Mouse (Mus musculus) C2C12 (cell line): Measurements from ENCODE around the gene Smim8.

Source experiments
- CTCF ChIP-seq: IDR thresholded peaks from one replicate; pipeline ENCODE4 v1.5.1; 2011; ENCODE audit not compliant: control insufficient read depth, insufficient read depth, insufficient read length
- FOSL1 ChIP-seq: IDR thresholded peaks from one replicate; pipeline ENCODE4 v1.8.0; 2011; ENCODE audit warnings: mild to moderate bottlenecking, low read length; ENCODE audit not compliant: poor library complexity, insufficient read depth, severe bottlenecking
- MAX ChIP-seq: IDR thresholded peaks from one replicate; pipeline ENCODE4 v1.6.1; 2011; ENCODE audit warnings: mild to moderate bottlenecking, control low read depth
- MYOD1 ChIP-seq: IDR thresholded peaks from one replicate; pipeline ENCODE4 v1.6.1; 2011; ENCODE audit warnings: low read depth; ENCODE audit not compliant: control insufficient read depth, insufficient read length
- MYOG ChIP-seq: IDR thresholded peaks from one replicate; pipeline ENCODE4 v1.6.1; 2011; ENCODE audit not compliant: control insufficient read depth, insufficient read length; ENCODE audit errors: extremely low read depth
- USF1 ChIP-seq: IDR thresholded peaks from one replicate; pipeline ENCODE4 v1.6.1; 2011; ENCODE audit warnings: low read depth, mild to moderate bottlenecking, control low read depth, moderate library complexity

DNA sequence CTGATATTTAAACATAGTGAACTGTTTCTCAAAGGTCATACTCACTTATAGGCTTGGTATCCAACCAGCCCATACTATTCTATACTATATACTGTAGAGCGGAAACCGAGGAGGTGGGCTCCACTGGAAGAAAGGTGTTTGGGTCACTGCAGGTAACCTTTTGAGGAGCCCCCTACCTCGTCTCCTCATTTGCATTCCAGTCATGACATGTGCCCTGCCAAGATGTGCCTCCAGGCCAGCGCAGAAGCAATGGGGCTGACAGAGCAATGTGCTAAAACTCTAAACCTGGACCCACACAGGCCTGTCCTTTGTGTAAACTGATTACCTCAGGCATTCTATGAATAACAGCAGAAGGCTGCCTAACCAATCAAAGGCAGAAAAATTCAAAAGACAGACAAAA, 53.9 kb downstream of the Smim8 start:
- TF ChIP-seq MYOD1: no peak
- no peak for TF ChIP-seq MYOG
- no peak for TF ChIP-seq CTCF
- no peak for TF ChIP-seq MAX
- no peak for TF ChIP-seq FOSL1
- TF ChIP-seq USF1: no peak
